Mouse (Mus musculus) spleen, adult 2 months (tissue): Measurements from ENCODE around the gene Pdzd7.

Experiments used
- CTCF ChIP-seq: fragments of 200-500 bp; IDR thresholded peaks from 2 replicates; pipeline ENCODE4 v1.5.1; 2011; ENCODE audit warnings: mild to moderate bottlenecking, inconsistent platforms; ENCODE audit not compliant: insufficient read depth, insufficient read length, insufficient replicate concordance; ENCODE audit errors: extremely low read depth
- POLR2A ChIP-seq: fragments of 200-500 bp; IDR thresholded peaks from 2 replicates; pipeline ENCODE4 v1.6.1; 2011; ENCODE audit warnings: low read depth, low read length, inconsistent platforms

- TF ChIP-seq POLR2A (no peak), CTCF (no peak)
Observed at GRCm38 (mm10) chr19:45014335-45014971, 31.1 kb downstream of the Pdzd7 start, which contains the start of gene Lzts2.
